Mouse (Mus musculus) small intestine, adult 2 months (tissue): ENCODE results near the gene Ints4. TPM values are rescaled to one million over a fixed set of nuclear protein-coding genes. Genes with fewer than 3 reads are reported as not detected.
A peak's percentile ranks its signal among the peaks of the same experiment; 100 is the strongest.
"Not testable (repeated sequence)": the region's sequence is repeated elsewhere in the genome, so short reads cannot be mapped to it uniquely, and the experiment has no call there.

Source experiments
- H3K27ac ChIP-seq: fragments of 200-500 bp; 2 replicates; pipeline ENCODE4 v1.5.1; 2012; ENCODE audit warnings: low read depth, low read length, control low read depth, inconsistent platforms; ENCODE audit not compliant: insufficient read depth
- H3K27me3 ChIP-seq: fragments of 200-500 bp; 2 replicates; pipeline ENCODE4 v1.6.1; 2012; ENCODE audit warnings: mild to moderate bottlenecking, moderate library complexity, low read length, inconsistent platforms; ENCODE audit not compliant: control insufficient read depth, insufficient read depth
- H3K36me3 ChIP-seq: fragments of 200-500 bp; 2 replicates; pipeline ENCODE4 v1.6.1; 2012; ENCODE audit warnings: mild to moderate bottlenecking, low read length, control low read depth, inconsistent platforms; ENCODE audit not compliant: control insufficient read depth, insufficient read depth
- H3K4me1 ChIP-seq: fragments of 200-500 bp; 2 replicates; pipeline ENCODE4 v1.6.1; 2012; ENCODE audit warnings: low read length, inconsistent platforms, mixed read lengths; ENCODE audit not compliant: control insufficient read depth, insufficient read depth, insufficient read length
- H3K4me3 ChIP-seq: fragments of 200-500 bp; 2 replicates; pipeline ENCODE4 v1.5.1; 2012; ENCODE audit warnings: low read depth, mild to moderate bottlenecking, control low read depth, inconsistent platforms, low read length, moderate library complexity
- CTCF ChIP-seq: fragments of 200-500 bp; IDR thresholded peaks from 2 replicates; pipeline ENCODE4 v1.5.1; 2012; ENCODE audit warnings: low read depth, mild to moderate bottlenecking, control low read depth, inconsistent platforms, low read length, moderate library complexity, mixed read lengths; ENCODE audit not compliant: insufficient replicate concordance, insufficient read length; ENCODE audit errors: extremely low read depth
- POLR2A ChIP-seq: fragments of 200-500 bp; IDR thresholded peaks from 2 replicates; pipeline ENCODE4 v1.6.1; 2012; ENCODE audit warnings: low read depth, mild to moderate bottlenecking, control low read depth, inconsistent platforms, low read length, moderate library complexity
- WGBS: fragments of 180-500 bp; shearing (Covaris S2); methylation state at CpG from one replicate; pipeline ENCODE4 v1.1.7; 2018; 5-methylcytosine and 5-hydroxymethylcytosine counted together
- polyA plus RNA-seq: library from polyadenylated mRNA; depleted of rRNA; stranded (reverse); fragments of >200 nt; gene quantifications from 2 replicates; pipeline ENCODE4 v1.2.3, GENCODE M21; 2012; rRNA removed

Gene Ints4
- 27.2 and 42.1 TPM in 2 replicates for polyA plus RNA-seq

GRCm38 (mm10) chr7:97480821-97481339 is at the start of gene Ints4:
Ints4 (plus strand) TSS chr7:97480956.
- Histone ChIP-seq H3K4me1 (peaks cover 2% of the 10 kb centered on the region; the same call in 1 of the 2 replicates), H3K27ac (peak within 1 kb of the TSS; percentile 27), H3K4me3 (peak within 1 kb of the TSS; percentile 70), H3K27me3 (no peaks in the 10 kb centered on the region), H3K36me3 (peaks cover 9% of the 10 kb centered on the region)
- under 1% methylated on average over 24 of the region's 24 CpGs for WGBS
- TF ChIP-seq CTCF (peak; percentile 26; the same call in 1 of the 2 replicates), POLR2A (peak; percentile 42; the same call in 1 of the 2 replicates)

GRCm38 (mm10) chr7:97433517-97433916 is 47.2 kb upstream of the Ints4 start:
- H3K27ac ChIP-seq, H3K36me3 ChIP-seq, H3K4me1 ChIP-seq, H3K4me3 ChIP-seq, H3K27me3 ChIP-seq: not testable (repeated sequence)
- WGBS, result 30% methylated on average over 3 of the region's 3 CpGs

- Histone ChIP-seq H3K4me3 (no peak overlapping the region), H3K27ac (no peak overlapping the region), H3K36me3 (no peaks in the 10 kb centered on the region), H3K27me3 (no peaks in the 10 kb centered on the region), H3K4me1 (peaks cover 3% of the 10 kb centered on the region; the same call in 1 of the 2 replicates)
- TF ChIP-seq POLR2A, result no peak
- no peak for TF ChIP-seq CTCF
- 80% methylated on average over 10 of the region's 10 CpGs for WGBS
These were observed 46.2 kb upstream of the Ints4 start for GRCm38 (mm10) chr7:97434517-97434916.

GRCm38 (mm10) chr7:97438986-97439385 is 41.8 kb upstream of the Ints4 start:
- Histone ChIP-seq H3K27me3 (no peaks in the 10 kb centered on the region), H3K4me3 (no peak overlapping the region)

GRCm38 (mm10) chr7:97446171-97446925 is 34.4 kb upstream of the Ints4 start:
- Histone ChIP-seq H3K27ac (peak overlapping the region; percentile 73), H3K27me3 (no peaks in the 10 kb centered on the region), H3K4me3 (no peak overlapping the region), H3K4me1 (peaks cover 12% of the 10 kb centered on the region; the same call in 1 of the 2 replicates), H3K36me3 (no peaks in the 10 kb centered on the region)
- 5% methylated on average over 6 of the region's 6 CpGs for WGBS
- no peak for TF ChIP-seq CTCF
- TF ChIP-seq POLR2A, result no peak

More at GRCm38 (mm10) chr7:97438986-97439385, 41.8 kb upstream of the Ints4 start:
- H3K4me1 ChIP-seq, result no peaks in the 10 kb centered on the region
- H3K27ac ChIP-seq, result no peak overlapping the region
- no peaks in the 10 kb centered on the region for H3K36me3 ChIP-seq
- no peak for TF ChIP-seq CTCF
- no peak for TF ChIP-seq POLR2A

GRCm38 (mm10) chr7:97447050-97447531 is 33.7 kb upstream of the Ints4 start:
- Histone ChIP-seq H3K4me1 (peaks cover 12% of the 10 kb centered on the region), H3K4me3 (no peak overlapping the region), H3K27me3 (no peaks in the 10 kb centered on the region), H3K36me3 (no peaks in the 10 kb centered on the region), H3K27ac (peak overlapping the region; percentile 73)
- peak; percentile 32; the same call in 1 of the 2 replicates for TF ChIP-seq CTCF
- TF ChIP-seq POLR2A, result peak; percentile 20; the same call in 1 of the 2 replicates
- 11% methylated on average over 6 of the region's 6 CpGs for WGBS

- H3K27me3 ChIP-seq, result not testable (repeated sequence)
These were observed 29.7 kb upstream of the Ints4 start, which contains the start of gene Kctd14 for GRCm38 (mm10) chr7:97451023-97451422. Kctd14 (plus strand) TSS chr7:97451323.

More at GRCm38 (mm10) chr7:97451023-97451422, 29.7 kb upstream of the Ints4 start, which contains the start of gene Kctd14:
- H3K36me3 ChIP-seq, H3K4me3 ChIP-seq, H3K27ac ChIP-seq: not testable (repeated sequence)
- H3K4me1 ChIP-seq, result peaks cover 33% of the 10 kb centered on the region
- 28% methylated on average over 2 of the region's 2 CpGs for WGBS
